Mouse (Mus musculus) frontal cortex, postnatal 25 days (tissue): Measurements from ENCODE around the gene Smoc2.

Experiments
- DNase-seq, 2 experiments: peaks; one replicate each; pipeline ENCODE4 v3.0.0; 2022; ENCODE audit warnings: low spot score in 2 of 2

The Smoc2 gene

DNA sequence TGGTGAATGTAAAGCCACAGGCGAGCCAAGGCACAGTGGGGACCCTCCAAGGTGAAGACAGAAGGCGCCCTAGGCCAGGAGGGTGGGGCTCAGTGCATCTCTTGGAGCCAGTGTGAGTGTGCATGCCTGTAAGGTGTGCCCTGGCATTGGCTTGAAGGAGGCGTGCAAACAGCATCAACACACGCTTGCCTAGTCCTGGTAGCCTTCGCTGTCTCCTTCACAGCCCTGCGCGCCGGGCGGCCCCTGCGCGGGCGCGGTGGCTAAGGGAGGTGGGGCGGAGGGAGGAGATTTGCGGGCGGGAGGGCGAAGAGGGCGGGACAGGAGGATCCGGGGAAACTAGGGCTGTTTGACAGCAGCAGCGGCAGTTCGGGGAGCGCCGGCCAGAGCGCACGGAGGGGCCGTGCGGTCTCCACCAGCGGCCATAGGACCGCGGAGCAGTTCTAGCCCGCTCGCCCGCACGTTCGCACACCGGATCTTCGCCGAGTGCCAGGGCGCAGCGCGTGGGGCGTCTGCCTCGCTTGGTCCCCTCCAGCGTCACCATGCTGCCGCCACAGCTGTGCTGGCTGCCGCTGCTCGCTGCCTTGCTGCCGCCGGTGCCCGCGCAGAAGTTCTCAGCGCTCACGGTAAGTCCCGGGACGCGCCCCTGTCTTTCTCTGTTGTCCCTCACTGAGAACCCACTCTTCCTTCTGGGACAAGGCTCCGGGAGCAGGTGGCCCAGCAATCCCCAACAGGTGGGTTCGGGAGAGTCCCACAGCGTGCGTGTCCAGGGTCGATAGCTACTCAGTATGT, at the start of gene Smoc2:
TSS of gene Smoc2 (plus strand) at position 330 of the 789 bp plus-strand sequence.
- no peak for DNase-seq

DNA sequence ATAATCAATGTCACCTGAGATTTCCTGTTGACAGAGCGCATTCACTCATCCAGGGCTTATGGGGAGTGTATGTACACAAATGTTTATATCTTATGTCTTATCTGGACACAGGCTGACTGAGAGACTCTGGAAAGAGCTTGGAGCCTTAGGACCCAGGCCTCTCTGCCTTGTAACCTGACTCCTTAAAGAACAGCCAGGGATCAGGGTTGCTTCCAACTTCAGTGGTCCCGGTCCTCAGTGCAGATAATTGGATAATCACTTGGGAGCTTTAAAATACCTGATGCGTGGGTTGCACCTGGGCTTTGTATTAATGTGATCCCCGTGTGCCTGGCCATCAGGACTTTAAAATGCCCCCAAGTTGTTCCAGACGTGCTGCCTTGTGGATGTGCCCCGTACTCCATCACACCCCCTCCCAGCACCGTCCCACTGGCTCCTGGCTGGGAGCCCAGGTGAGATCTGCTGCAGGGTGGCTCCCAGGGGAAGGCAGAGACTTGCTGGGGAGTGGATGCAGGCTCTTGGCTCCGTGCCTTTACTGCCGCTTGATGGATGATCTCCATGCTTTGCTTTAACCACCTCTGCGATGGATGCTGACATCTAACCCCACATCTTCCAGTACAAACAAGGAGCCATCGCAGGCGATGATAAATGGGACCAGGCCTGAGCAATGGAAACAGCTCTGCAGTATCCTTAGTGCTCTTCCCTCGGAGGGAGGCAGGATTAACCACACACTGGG, 48.4 kb upstream of the Smoc2 start:
- no peak for DNase-seq

DNA sequence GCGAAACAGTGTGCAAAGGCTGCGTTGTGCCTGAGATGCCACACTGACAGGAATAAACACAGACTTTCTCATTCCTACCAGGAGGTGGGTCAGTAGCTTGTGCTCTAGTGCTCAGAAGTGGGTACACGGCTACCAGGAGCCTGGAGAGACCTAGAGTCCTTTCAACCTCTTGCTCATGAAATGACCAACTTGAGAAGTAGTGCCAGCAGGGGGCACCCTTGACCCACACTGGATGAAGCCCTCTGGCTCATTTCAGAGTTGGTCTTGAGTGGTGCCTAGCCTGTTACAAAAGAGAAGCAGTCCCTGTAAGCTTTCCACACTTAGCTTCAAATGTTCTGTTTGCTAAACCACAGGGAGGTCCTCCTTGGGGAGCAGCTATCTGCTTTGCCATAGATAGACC, 46.7 kb upstream of the Smoc2 start:
- DNase-seq: peak; percentile 78 to 91

DNA sequence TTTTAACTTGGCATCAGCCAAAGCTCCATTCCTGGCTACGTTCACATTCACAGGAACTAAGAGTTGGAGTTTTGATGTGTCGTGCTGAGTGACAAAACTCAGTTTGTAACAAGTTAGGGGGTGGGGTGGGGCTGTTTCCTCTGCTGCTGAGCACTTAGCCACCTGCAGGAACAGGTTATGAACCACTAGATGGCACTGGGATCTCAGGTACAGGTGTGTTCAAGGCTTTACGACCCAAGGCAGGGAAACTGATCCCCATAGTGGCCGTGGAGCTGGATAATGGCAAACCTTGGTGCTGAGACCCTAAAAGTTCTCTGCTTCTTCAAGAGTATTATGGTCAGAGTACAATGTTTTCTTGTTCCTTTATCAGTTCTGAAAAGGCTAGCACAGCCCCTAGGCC, 45.6 kb upstream of the Smoc2 start:
- no peak for DNase-seq

DNA sequence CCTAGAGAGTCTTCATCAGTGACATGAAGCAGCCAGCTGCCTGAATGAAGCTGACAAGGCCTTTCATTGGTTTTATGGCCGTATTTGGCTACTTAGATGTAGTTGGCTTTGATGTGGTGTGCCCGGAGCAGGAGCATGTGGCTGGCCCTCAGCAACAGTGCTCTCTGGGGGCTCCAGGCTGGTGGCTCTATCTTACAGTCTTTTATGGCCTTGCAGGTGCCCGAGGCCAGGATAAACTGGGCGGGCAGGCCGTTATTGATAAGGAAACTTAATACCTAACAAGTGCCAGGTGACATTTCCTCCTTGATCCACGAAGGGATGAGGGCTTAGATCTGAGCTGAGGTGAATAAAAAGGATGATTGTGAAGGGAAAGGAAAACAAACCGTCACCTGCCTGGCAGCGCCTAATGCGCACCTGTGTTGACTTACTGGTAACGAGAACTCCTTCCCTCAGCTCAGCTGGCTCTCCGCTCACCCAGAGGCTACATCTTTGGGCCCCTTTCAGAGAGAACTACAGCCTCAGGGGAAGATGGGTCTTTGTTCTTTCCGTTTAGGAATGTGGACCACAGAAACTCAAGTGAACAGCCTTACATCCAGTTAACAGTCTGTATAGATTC, 44.4 kb upstream of the Smoc2 start:
- DNase-seq: no peak

DNA sequence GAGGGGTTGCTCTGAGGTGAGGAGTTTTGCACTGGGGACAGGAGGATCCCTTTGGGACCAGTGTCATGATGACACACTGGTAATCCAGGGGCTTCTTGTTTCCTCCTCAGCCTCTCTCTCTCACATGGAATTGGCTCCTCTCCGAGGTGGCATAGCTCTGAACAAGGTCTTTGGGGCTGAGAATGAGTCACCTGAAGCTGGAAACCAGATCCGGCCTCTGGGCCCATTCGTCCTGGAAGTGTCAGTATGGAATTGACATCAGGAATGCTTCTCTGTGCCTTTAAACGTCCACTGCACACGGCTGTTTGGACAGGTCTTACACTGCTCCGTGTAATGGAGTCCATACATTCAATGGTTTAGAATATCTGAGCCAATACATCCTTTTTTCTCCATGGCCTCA, 42.2 kb upstream of the Smoc2 start:
- no peak for DNase-seq

DNA sequence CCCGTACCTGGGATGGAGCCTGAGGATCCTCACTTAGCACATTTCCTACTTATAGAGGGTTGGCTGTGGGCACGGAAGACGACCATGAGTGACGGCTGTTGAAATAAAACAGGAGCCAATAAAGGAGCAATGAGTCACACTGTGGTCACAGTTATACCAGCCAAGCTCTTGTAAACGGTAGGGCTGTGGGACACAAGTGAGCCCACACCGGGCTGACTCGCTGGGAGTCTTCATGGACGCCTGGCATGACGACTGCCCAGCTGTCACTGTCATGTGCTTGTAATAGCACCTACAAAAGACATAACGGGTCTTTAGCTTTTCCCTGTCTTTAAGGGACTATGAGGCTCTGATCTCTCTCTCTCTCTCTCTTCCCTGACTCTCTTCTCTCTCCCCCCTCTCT, 39.3 kb upstream of the Smoc2 start:
- DNase-seq: no peak

DNA sequence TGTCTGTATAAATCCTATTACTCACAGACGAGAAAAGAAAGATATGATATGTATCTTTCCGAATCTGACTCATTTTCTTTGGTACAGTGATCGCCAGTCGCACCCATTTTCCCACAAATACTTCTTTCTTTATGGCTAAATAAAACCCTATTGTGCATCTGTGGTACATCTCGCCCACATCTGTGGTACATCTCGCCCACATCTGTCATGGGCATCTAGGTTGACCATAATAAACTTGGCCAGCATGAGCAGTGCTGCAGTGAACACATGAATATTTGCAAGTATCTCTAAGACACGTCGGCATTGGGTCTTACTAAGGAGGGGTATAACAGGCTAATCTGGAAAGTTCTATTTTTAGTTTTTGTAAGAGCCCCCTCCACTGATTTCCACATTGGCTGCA, 36.7 kb upstream of the Smoc2 start:
- DNase-seq: no peak

DNA sequence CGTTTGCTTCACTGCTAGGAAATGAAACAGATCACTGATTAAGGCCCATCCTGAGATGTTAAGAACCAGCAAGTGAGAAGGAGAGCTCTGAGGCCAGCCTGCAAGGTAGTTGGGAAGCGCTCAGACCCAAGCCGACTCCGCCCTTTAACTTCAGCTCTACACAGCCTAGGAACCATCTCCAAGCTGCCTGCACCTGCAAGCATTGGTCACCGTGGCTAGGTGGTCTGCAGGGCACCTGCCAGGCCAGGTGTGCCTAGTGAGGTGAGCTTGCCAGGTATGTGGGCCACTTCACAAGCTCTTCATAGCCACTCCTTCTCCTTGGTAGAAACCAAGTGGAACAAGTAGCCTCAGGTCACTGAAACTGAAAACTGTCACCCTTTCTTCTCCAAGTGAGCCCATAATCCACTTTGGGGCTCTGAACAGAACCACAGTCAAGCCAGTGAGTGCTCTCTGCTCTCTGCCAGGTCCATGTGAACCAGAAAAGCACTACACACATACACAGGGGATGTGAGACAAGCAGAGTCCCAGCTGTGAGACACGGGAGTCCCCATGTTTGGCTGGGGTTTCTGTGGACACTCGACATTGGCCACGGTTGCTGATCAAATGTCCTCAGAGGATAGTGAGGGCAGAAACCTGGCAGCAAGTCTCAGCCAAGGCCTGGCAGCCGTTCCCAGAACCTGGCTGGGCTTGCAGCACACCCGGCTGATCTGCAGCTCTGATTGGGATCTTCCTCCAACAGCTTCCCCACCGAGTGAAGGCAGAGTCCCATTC, 34.9 kb upstream of the Smoc2 start:
- DNase-seq: no peak

DNA sequence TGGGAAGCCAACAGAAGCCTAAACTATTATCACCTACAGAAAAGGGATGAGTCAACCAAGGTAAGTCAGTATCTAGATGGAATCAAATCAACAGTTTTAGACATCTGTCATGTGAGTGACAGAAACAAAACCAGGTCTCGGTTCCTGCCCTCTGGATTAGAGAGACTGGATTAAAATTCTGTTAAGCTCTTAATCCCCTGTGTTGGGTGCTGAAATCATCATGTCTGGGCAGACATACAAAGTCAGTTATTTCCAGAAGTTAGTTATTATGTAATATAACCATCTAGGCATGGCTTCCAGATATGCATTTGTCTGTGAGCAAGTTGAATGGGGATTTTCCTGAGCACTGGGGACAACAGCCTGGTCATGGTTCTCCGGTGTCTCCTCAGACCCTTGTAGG, 33.0 kb upstream of the Smoc2 start:
- DNase-seq: no peak

DNA sequence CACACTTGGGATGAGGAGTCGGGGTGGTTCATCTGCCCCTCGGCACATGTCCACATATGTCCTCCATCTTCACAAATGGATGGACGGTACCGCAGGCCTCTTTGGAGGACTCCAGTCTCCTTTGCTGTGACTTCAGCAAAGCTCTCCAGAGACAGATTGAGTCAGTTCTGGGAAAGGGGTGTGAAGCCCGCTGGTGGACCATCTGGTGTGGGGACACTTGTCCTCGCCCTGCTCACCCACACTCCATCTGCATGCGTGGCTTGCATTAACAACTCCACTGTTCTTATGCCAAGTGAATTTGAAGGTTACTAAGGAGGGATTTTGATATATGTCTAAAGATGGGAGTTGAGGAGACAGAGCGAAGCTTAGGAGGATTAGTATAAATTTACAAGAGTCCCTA, 31.4 kb upstream of the Smoc2 start:
- DNase-seq: peak; percentile 39 to 69

DNA sequence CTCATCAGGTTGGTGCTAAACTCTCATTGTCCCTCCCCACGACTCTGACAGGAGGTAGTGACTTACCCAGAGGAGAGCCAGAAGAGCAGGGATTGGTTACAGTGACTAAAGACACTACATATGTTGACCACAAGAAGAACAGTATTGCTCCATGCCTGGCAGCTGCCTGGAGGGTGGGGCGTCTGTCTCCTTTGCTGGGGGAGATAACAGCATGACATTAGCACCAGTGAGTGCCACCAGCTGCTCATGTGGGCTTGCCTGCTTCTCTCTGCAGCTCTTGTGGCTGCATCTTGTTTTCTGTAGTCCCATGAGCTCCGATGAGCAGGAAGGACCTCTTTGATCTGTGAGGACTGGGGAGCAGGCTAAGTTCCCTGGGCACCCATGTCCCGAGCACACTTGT, 29.7 kb upstream of the Smoc2 start:
- no peak for DNase-seq

DNA sequence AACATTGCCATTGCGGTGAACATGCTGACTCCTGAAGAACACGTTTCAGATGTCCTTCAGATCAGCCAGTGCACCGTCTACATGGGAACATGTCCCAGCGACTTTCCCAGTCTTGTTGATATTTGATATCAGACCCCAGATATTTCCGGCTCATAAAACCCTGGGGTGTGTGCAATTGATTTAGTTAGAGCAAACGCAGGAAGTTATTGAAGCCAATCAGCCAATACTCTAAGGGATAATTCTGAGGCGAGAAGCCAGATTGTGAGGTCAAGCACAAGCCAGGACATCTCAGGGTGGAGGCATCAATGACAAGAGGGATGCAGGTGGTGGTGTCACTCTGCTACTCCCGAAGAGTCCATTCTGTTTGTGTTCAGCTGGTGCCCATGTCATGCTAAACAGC, 28.9 kb upstream of the Smoc2 start:
- no peak for DNase-seq

DNA sequence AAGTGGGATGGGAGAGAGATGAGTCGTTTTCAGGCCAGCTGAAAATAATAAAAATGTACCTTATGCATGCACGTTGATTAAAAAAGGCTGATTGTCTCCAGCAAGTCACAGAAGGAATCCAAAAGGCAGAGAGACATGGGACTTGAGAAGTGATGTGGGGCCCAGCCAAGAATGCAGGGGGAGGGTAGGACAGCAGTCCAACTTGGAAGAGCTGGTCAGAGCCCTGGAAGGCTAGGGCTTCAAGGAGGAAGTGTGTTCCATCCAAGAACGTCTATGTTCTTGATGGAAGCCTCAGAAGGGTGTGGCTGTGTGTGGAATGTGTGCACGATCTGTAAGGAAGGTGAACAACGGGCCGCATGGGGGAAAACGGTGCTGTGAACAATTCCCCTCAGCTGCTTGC, 26.9 kb upstream of the Smoc2 start:
- no peak for DNase-seq

DNA sequence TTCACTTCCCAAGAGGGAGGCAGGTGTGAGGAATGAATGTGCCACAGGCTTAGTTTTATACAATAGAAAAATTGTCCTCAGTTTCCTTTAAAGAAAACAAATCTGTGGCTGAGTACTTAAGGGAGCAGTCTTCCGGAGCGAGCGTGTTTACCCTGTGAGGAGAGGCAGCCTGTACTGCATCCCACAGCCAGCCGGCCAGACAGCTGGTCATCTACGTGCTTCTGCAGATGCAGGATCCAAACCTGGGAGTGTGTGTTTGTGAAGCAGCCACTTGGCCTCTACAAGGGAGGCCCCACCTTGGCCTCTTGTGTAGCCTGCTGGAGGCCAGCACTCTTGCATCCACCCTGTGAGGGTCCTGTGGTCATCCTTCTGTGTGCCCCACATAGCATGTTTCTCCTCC, 24.7 kb upstream of the Smoc2 start:
- DNase-seq: no peak

DNA sequence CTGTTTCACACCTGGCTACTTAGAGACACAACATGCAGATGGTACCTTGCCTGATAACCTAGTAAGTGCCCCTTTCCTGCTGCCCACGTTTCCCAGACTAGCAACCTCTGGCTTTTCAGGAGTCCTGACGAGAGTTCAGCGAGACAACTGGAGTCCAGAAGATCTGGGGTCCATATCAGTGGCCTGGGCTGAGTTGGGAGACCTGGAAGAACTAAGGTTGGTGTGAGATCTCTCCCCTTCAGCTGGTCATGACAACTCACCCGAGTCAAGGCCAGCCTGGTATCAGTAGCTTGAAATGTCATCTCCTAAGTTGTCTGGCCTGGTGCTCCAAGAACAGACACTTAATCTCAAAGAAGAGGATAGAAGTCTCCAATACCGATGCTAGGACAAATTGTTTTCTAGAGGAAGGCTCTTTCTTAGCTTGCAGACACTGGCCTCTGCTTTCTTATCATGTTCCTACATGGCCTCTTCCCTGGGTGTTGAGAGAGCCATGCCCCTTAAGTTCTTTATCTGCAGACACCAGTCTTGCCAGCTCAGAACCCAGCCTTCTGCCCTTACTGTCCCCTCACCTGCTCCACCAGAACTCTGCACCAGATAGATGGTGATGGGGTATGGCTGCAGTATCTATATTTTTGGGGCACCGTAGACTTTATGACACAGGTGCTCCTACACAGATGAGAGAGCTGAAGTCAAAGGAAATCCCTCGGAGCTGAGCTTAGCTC, 21.3 kb upstream of the Smoc2 start:
- no peak for DNase-seq

DNA sequence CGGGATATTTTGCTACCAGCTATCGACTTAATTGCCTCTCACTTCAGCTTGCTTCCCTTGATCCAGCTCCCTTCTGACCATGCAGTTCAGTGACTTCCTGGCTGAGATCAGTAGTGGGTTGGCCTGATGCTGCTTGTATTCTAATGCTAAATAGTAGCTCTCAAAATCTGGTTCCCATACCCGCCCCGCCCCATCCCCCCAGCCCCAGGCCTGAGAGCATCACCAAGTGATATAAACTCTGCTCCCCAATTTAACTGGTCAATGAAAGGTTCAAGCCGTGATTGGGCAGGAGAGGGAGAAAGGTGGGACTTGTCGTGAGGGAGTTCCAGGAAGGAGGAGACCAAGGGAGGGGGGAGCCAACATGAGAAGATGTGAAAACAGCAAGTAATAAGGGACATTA, 20.4 kb upstream of the Smoc2 start:
- no peak for DNase-seq

DNA sequence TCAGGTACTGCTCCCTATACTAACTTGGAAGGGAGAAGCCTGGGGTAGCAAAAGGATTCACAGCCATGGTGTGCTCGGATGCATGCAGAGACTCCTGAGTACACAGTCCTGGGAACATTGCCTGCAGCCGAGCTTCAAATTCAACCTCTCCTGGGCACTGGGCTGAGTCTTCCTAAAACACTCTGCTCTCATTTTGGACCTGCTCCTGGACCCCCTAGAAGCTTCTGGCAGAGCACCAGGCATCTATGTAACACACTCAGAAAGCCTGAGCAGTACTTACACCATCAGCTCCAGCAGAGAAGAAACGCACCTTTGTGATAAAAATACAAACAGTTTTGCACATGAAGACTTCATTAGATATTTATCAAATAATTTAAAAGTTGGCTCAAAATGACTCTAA, 18.3 kb upstream of the Smoc2 start:
- DNase-seq: no peak

DNA sequence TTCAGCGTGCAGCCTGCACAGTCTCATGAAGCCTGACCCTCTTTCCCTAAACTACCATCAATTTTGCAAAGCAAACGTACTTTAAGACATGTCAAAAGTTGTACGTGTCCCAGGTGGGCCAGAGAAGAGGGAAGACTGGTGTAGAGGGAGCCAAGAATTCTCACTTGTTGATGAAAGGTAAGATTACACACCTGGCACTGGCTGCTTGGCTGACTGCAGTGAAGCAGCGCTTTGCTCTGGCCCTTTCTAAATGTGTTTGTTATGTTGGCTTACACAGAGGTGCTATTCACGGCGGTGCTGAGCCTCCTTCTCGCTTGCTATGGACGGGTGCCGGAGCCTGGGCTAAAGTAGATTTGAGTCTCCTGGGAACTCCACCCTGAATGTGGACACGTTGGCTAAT, 17.1 kb upstream of the Smoc2 start:
- no peak for DNase-seq

DNA sequence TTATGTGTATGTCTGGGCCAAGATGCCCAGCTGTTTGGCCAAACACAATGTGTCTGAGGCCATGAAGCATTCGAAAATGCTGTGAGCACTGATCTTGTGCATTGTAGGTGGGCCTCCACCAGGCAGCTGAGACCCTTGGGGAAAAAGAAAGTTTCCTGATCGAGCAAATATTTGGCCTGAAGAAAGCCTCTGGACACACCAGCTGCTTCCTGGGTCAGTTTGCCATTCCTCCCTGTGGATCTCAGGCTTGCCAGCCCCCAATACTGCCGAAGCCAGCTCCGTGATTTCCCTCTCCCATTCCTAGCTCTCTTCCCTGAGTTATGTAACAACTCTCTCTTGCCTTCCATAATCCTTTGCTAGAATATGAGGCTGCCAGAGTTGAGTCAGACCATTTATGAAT, 11.3 kb upstream of the Smoc2 start:
- DNase-seq: no peak

DNA sequence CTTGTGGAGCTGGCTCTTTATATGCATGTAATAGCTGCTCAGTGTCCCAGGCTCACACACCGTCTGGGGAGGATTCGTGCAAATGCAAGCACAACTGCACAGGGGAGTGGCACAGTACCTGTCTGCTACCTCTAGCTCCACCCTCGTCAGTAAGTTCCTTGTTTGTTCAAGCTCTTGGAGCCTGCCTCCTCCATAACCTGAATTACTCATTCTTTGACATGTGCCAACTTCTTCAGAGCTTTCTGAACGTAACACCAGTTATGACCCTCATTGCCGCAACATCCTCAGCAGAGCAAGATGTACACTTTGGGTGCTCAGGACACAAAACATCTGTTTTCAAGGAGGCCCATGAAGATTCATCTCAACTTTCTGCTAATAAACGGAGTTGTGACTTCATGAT, 5.9 kb upstream of the Smoc2 start:
- DNase-seq: no peak

DNA sequence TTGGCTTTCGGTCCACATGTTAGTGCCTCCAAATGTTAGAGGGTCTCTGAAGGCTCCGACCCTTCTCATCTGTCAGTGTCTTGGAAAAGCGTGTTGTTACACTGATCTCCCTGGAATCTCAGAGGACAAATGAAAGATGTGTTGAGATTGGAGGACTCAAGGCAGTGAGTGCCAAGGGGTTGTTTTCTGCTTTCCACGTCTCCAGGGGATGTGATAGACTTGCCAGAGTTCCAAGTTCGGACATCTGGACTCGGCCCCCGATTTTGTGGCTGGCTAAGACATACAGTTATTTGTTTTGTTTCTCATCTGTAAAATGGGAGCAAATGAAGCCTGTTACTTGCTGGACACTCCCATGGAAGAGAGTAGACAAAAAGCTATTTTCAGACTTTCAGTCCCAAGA, 2.0 kb upstream of the Smoc2 start:
- DNase-seq: no peak
